Mouse (Mus musculus): ENCODE results near the gene Nfix. TPM values are rescaled to one million over a fixed set of nuclear protein-coding genes. Genes with fewer than 3 reads are reported as not detected.

Nfix gene
- polyA plus RNA-seq, 2 experiments = 1.4 to 2.5 TPM

DNA sequence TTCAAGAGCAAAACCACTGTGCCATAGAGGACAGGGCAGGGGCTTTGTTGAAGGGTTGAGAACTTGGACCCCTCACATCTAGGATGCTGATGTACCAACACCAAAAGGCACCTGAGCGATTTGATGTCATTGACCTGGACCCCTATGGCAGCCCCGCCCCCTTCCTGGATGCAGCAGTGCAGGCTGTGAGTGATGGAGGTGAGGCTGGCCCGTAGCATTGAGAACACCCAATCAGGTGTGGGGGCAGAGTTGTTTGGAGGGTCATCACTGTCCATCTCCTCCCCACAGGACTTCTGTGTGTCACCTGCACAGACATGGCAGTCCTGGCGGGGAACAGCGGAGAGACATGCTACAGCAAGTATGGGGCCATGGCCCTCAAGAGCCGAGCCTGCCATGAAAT lies 105.0 kb downstream of the Nfix start:
- DNase-seq (ENCODE audit: low read depth in 3 of 3, low spot score in 3 of 3) = no peak
- Histone ChIP-seq H3K9me3 (ENCODE audit: control insufficient read depth, low read length) (no peaks in the 10 kb centered on the region), H3K36me3 (replicated peaks; ENCODE audit: control insufficient read depth, insufficient read depth, low read depth) (peaks cover 21% of the 10 kb centered on the region), H3K27me3 (ENCODE audit: control insufficient read depth, insufficient read depth, low read length) (no peaks in the 10 kb centered on the region), H3K4me2 (ENCODE audit: low read depth) (no peak overlapping the region), H3K4me1 (replicated peaks; ENCODE audit: control insufficient read depth in 2 of 2, insufficient read depth in 2 of 2, low read length in 1 of 2) (peaks cover 10 to 11% of the 10 kb centered on the region in 2 experiments), H3K9ac (replicated peaks) (no peak overlapping the region), H3K27ac (no peak overlapping the region), H3K4me3 (ENCODE audit: insufficient read depth in 1 of 2, low read depth in 2 of 2, low read length in 2 of 2) (no peak overlapping the region)
- TF ChIP-seq EP300 (IDR thresholded peaks at IDR 0.05; ENCODE audit: low read depth) (no peak), CTCF (IDR thresholded peaks at IDR 0.05; ENCODE audit: low read depth) (no peak)
- 75% methylated on average over 6 of the region's 6 CpGs for WGBS (ENCODE audit: insufficient replicate concordance)
- ATAC-seq (ENCODE audit: insufficient read depth) = no peak

DNA sequence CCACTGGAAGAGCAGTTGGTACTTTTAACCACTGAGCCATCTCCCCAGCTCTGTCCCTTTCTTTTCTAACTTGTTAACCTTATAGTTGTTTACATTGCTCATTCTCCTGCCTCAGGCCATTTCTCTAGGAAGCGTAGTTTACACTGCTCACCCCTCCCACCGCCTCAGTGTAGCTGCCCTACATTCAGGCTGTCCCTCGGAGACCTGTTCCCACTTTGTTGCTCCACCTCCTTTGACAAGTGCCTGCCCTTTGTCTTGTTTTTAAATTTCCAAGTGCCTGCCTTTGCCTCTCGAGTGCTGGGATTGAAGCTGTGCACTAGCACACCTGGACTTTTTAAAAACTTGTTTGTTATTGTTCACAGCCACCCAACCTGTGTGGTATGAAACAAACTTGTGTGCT lies 106.8 kb downstream of the Nfix start:
- ATAC-seq (ENCODE audit: insufficient read depth) (no peak), DNase-seq (ENCODE audit: low read depth in 3 of 3, low spot score in 3 of 3) (no peak)
- WGBS (ENCODE audit: insufficient replicate concordance) = 72% methylated on average over 4 of the region's 4 CpGs
- Histone ChIP-seq H3K4me2 (ENCODE audit: low read depth) (no peak overlapping the region), H3K9ac (replicated peaks) (no peak overlapping the region), H3K36me3 (replicated peaks; ENCODE audit: control insufficient read depth, insufficient read depth, low read depth) (peaks cover 18% of the 10 kb centered on the region), H3K4me1 (replicated peaks; ENCODE audit: control insufficient read depth in 2 of 2, insufficient read depth in 2 of 2, low read length in 1 of 2) (peaks cover 9 to 12% of the 10 kb centered on the region in 2 experiments), H3K4me3 (ENCODE audit: insufficient read depth in 1 of 2, low read depth in 2 of 2, low read length in 2 of 2) (no peak overlapping the region), H3K9me3 (ENCODE audit: control insufficient read depth, low read length) (no peaks in the 10 kb centered on the region), H3K27me3 (ENCODE audit: control insufficient read depth, insufficient read depth, low read length) (no peaks in the 10 kb centered on the region), H3K27ac (no peak overlapping the region)
- TF ChIP-seq CTCF (IDR thresholded peaks at IDR 0.05; ENCODE audit: low read depth) = no peak
- no peak for TF ChIP-seq EP300 (IDR thresholded peaks at IDR 0.05; ENCODE audit: low read depth)

DNA sequence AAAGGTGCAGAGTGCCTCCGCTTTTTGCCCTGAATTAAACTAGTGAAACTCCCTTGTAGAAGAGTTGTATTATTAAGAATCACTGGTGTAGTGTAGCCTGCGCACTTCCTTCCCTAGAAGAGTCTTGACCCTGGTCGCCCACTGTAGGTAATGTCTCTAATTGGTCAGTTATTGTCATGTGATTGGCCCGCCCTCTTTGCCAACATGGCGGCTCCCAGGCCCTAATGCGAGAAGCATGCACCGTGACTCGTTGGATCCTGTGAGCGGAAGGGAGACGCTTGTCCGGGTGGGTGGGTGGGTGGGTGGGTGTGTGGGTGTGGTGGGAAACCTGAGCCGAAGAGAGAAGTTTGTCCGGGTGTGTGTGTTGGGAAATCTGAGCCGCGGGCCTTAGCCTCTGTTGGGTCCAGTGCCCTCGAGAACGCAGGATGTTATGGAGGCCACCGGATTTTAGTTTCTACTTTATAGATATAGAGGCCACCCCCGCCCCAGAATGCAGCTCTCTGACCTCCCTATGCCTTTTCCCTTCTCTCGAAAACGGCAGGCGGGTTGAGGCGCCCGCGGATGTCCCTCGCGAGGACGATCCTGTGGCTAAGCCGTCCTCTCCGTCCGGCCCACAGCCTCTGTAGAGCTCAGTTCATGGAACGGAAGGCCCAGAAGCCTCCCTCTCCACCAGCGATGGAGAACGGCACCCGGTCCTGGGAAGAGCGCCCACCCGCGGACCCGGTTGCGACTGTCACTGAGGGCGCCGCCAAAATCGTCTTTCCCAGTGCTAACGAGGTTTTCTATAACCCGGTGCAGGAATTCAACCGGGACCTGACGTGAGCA lies 110.8 kb downstream of the Nfix start:
- TF ChIP-seq CTCF (IDR thresholded peaks at IDR 0.05; ENCODE audit: low read depth) (0 out of 2 replicates have a peak, but pooled peaks have one; percentile 30), EP300 (IDR thresholded peaks at IDR 0.05; ENCODE audit: low read depth) (peak; percentile 8; the same call in 1 of the 2 replicates)

DNA sequence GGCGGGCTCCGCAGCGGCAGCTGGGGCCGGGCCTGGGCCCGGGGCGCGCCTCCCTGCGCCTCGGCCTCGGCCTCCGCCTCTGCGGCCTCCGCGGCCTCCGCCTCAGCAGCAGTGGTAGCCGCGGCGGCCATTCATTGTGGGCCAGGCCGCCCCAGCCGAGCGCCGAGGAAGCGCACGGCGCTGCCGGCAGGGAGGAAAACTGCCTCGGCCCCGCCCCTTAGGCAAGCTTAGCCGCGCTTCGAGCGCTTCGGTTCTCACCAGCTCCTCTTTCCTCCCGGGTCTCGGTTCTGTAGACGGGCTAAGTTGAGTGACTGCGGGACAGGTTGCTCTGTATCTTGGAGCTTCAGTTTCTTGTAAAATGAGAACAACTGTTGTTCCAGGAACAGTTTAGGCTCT lies 112.4 kb downstream of the Nfix start, which contains the start of gene Nacc1:
Gene Nacc1, minus strand, starts transcription at position 158 of the 396 bp plus-strand sequence.
- peak; percentile 79 for ATAC-seq (ENCODE audit: insufficient read depth)
- Histone ChIP-seq H3K36me3 (replicated peaks; ENCODE audit: control insufficient read depth, insufficient read depth, low read depth) (peaks cover 6% of the 10 kb centered on the region; the same call in 1 of the 2 replicates), H3K9ac (replicated peaks) (peak within 1 kb of the TSS; percentile 83), H3K27ac (peak within 1 kb of the TSS; percentile 67), H3K4me3 (ENCODE audit: insufficient read depth in 1 of 2, low read depth in 2 of 2, low read length in 2 of 2) (peak within 1 kb of the TSS; percentile 81 to 89), H3K4me2 (ENCODE audit: low read depth) (peak within 1 kb of the TSS; percentile 91), H3K4me1 (replicated peaks; ENCODE audit: control insufficient read depth in 2 of 2, insufficient read depth in 2 of 2, low read length in 1 of 2) (peaks cover 27 to 32% of the 10 kb centered on the region in 2 experiments), H3K9me3 (ENCODE audit: control insufficient read depth, low read length) (no peaks in the 10 kb centered on the region), H3K27me3 (ENCODE audit: control insufficient read depth, insufficient read depth, low read length) (no peaks in the 10 kb centered on the region)
- DNase-seq (ENCODE audit: low read depth in 3 of 3, low spot score in 3 of 3) = peak; percentile 76 to 81 (median 78)
- WGBS (ENCODE audit: insufficient replicate concordance) = 0% methylated on average over 37 of the region's 37 CpGs
- peak; percentile 14; the same call in 1 of the 2 replicates for TF ChIP-seq CTCF (IDR thresholded peaks at IDR 0.05; ENCODE audit: low read depth)
- TF ChIP-seq EP300 (IDR thresholded peaks at IDR 0.05; ENCODE audit: low read depth) = peak; percentile 14; the same call in 1 of the 2 replicates

More for the DNA sequence above, 110.8 kb downstream of the Nfix start:
- peaks cover 12% of the 10 kb centered on the region; the same call in 1 of the 2 replicates for H3K36me3 ChIP-seq (replicated peaks; ENCODE audit: control insufficient read depth, insufficient read depth, low read depth)
- peak overlapping the region; percentile 91 for H3K4me2 ChIP-seq (ENCODE audit: low read depth)
- under 1% methylated on average over 47 of the region's 47 CpGs for WGBS (ENCODE audit: insufficient replicate concordance)
- peak overlapping the region; percentile 73 to 89 for H3K4me3 ChIP-seq (ENCODE audit: insufficient read depth in 1 of 2, low read depth in 2 of 2, low read length in 2 of 2)
- DNase-seq (ENCODE audit: low read depth in 3 of 3, low spot score in 3 of 3) (peak; percentile 80 to 89 (median 86)), ATAC-seq (ENCODE audit: insufficient read depth) (peak; percentile 68)
- H3K27me3 ChIP-seq (ENCODE audit: control insufficient read depth, insufficient read depth, low read length) = no peaks in the 10 kb centered on the region
- no peaks in the 10 kb centered on the region for H3K9me3 ChIP-seq (ENCODE audit: control insufficient read depth, low read length)
- peak overlapping the region; percentile 80 for H3K9ac ChIP-seq (replicated peaks)
- peak overlapping the region; percentile 63 for H3K27ac ChIP-seq
- H3K4me1 ChIP-seq (replicated peaks; ENCODE audit: control insufficient read depth in 2 of 2, insufficient read depth in 2 of 2, low read length in 1 of 2) = peaks cover 27 to 32% of the 10 kb centered on the region in 2 experiments

Measured in liver, embryonic 14.5 days (tissue).